Mouse (Mus musculus) kidney, embryonic 14.5 days (tissue): Measurements from ENCODE around the gene Vmn1r228. TPM values are rescaled to one million over a fixed set of nuclear protein-coding genes. Genes with fewer than 3 reads are reported as not detected.

Source experiments
- ATAC-seq: fragments of 200-750 bp; cut with Nextera tagmentation; 2 replicates; pipeline ENCODE4 v1.8.0; 2017; ENCODE audit warnings: moderate number of reproducible peaks, mild to moderate bottlenecking, moderate TSS enrichment, moderate library complexity; ENCODE audit not compliant: low FRiP score, low TSS enrichment
- H3K27ac ChIP-seq: fragments of 300-500 bp; sonication (generic); 2 replicates; pipeline ENCODE4 v1.5.1; 2014; ENCODE audit warnings: low read depth, mild to moderate bottlenecking, low read length, moderate library complexity, mixed read lengths
- H3K27me3 ChIP-seq: fragments of 300-500 bp; sonication (generic); 2 replicates; pipeline ENCODE4 v1.6.1; 2014; ENCODE audit warnings: mild to moderate bottlenecking, low read length; ENCODE audit not compliant: control insufficient read depth, insufficient read depth
- H3K36me3 ChIP-seq: fragments of 300-500 bp; sonication (generic); 2 replicates; pipeline ENCODE4 v1.6.1; 2014; ENCODE audit warnings: low read length, mixed read lengths; ENCODE audit not compliant: control insufficient read depth, insufficient read depth
- H3K4me1 ChIP-seq: fragments of 300-500 bp; sonication (generic); 2 replicates; pipeline ENCODE4 v1.6.1; 2014; ENCODE audit warnings: low read length, mixed read lengths; ENCODE audit not compliant: control insufficient read depth, insufficient read depth
- H3K4me2 ChIP-seq: fragments of 300-500 bp; sonication (generic); replicated peaks from 2 replicates; pipeline ENCODE4 v1.6.1; 2014; ENCODE audit warnings: low read depth, mild to moderate bottlenecking, low read length
- H3K4me3 ChIP-seq: fragments of 300-500 bp; sonication (generic); 2 replicates; pipeline ENCODE4 v1.5.1; 2014; ENCODE audit warnings: mild to moderate bottlenecking, low read length
- H3K9ac ChIP-seq: fragments of 300-500 bp; sonication (generic); 2 replicates; pipeline ENCODE4 v1.6.1; 2014; ENCODE audit warnings: low read depth, mild to moderate bottlenecking, low read length, moderate library complexity
- H3K9me3 ChIP-seq: fragments of 300-500 bp; sonication (generic); 2 replicates; pipeline ENCODE4 v1.6.1; 2016; ENCODE audit warnings: low read length; ENCODE audit not compliant: control insufficient read depth
- WGBS: fragments of 180-500 bp; shearing (Covaris S2); extraction: QIAGEN DNeasy Blood & Tissue Kit; methylation state at CpG from one replicate; pipeline ENCODE4 v1.1.7; 2014; 5-methylcytosine and 5-hydroxymethylcytosine counted together
- polyA plus RNA-seq: library from polyadenylated mRNA; unstranded; fragments of >200 nt; fragmentation: Nextera tagmentation; extraction: Ambion mirVana; gene quantifications from 2 replicates; pipeline ENCODE4 v1.2.1, GENCODE M21; 2014

Gene Vmn1r228
- not detected in 2 replicates for polyA plus RNA-seq

- no peak for ATAC-seq
- H3K4me1 ChIP-seq: no peaks in the 10 kb centered on the region
- H3K27me3 ChIP-seq: no peaks in the 10 kb centered on the region
- H3K9ac ChIP-seq: no peak within 1 kb of the TSS
- H3K4me3 ChIP-seq: no peak within 1 kb of the TSS
- H3K9me3 ChIP-seq: no peaks in the 10 kb centered on the region; the same call in none of the 2 replicates
- H3K36me3 ChIP-seq: no peaks in the 10 kb centered on the region
- no peak within 1 kb of the TSS for H3K4me2 ChIP-seq
- H3K27ac ChIP-seq: no peak within 1 kb of the TSS
These were observed at the start of gene Vmn1r228 for GRCm38 (mm10) chr17:20786057-20786456. Vmn1r228 (minus strand) TSS chr17:20786157.

GRCm38 (mm10) chr17:20811255-20811654, 25.3 kb upstream of the Vmn1r228 start, which contains the start of gene Vmn1r229:
Vmn1r229 (plus strand) TSS chr17:20811555.
- Histone ChIP-seq H3K9ac (no peak within 1 kb of the TSS), H3K36me3 (no peaks in the 10 kb centered on the region)
- WGBS: 63% methylated on average over 1 of the region's 1 CpGs

GRCm38 (mm10) chr17:20729543-20729942, 56.4 kb downstream of the Vmn1r228 start, which contains the start of gene Vmn1r227:
Vmn1r227 (plus strand) TSS chr17:20729843.
- Histone ChIP-seq H3K4me2 (no peak within 1 kb of the TSS), H3K9ac (no peak within 1 kb of the TSS), H3K27me3 (no peaks in the 10 kb centered on the region), H3K4me1 (no peaks in the 10 kb centered on the region), H3K27ac (no peak within 1 kb of the TSS), H3K36me3 (no peaks in the 10 kb centered on the region), H3K4me3 (no peak within 1 kb of the TSS), H3K9me3 (0 out of 2 replicates have a peak, but pooled peaks cover 3% of the 10 kb centered on the region)
- WGBS: 38% methylated on average over 1 of the region's 1 CpGs
- ATAC-seq: no peak

More at GRCm38 (mm10) chr17:20811255-20811654, 25.3 kb upstream of the Vmn1r228 start, which contains the start of gene Vmn1r229:
- Histone ChIP-seq H3K27ac (no peak within 1 kb of the TSS), H3K4me3 (no peak within 1 kb of the TSS), H3K27me3 (no peaks in the 10 kb centered on the region), H3K4me2 (no peak within 1 kb of the TSS), H3K4me1 (no peaks in the 10 kb centered on the region), H3K9me3 (no peaks in the 10 kb centered on the region)
- ATAC-seq: no peak

Other genes with a start within 250 kb of the Vmn1r228 start
- gene Vmn2r109, start 221.4 kb downstream of the Vmn1r228 start, polyA plus RNA-seq: not detected in 2 replicates
- 0.03 and 0.06 TPM in 2 replicates for gene Vmn2r110, start 189.7 kb downstream of the Vmn1r228 start, polyA plus RNA-seq
- not detected in 2 replicates for gene Fpr-rs3, start 161.3 kb downstream of the Vmn1r228 start, polyA plus RNA-seq
- not detected in 2 replicates for gene Vmn1r226, start 103.3 kb downstream of the Vmn1r228 start, polyA plus RNA-seq
- not detected in 2 replicates for gene Vmn1r227, start 56.3 kb downstream of the Vmn1r228 start, polyA plus RNA-seq
- gene Vmn1r229, start 25.4 kb upstream of the Vmn1r228 start, polyA plus RNA-seq: not detected in 2 replicates
- not detected in 2 replicates for gene Vmn1r230, start 54.3 kb upstream of the Vmn1r228 start, polyA plus RNA-seq
- not detected in 2 replicates for gene Vmn1r231, start 118.9 kb upstream of the Vmn1r228 start, polyA plus RNA-seq
- not detected in 2 replicates for gene Vmn1r232, start 133.6 kb upstream of the Vmn1r228 start, polyA plus RNA-seq
- 384 and 485 TPM in 2 replicates for gene Ppp2r1a, start 159.2 kb upstream of the Vmn1r228 start, polyA plus RNA-seq
- not detected in 2 replicates for gene Vmn1r233, start 210.3 kb upstream of the Vmn1r228 start, polyA plus RNA-seq
- 16.7 and 17.2 TPM in 2 replicates for gene Zfp160, start 222.7 kb upstream of the Vmn1r228 start, polyA plus RNA-seq